Mouse (Mus musculus) right cerebral cortex, postnatal 36 days (tissue): ENCODE results near the gene Icam1.
A peak's percentile ranks its signal among the peaks of the same experiment; 100 is the strongest.

Experiments used
- DNase-seq, 2 experiments: peaks; one replicate each; pipeline ENCODE4 v3.0.0; 2022; ENCODE audit warnings: low spot score in 2 of 2, mixed read lengths in 1 of 2

Icam1 gene

GRCm38 (mm10) chr9:21045235-21045634, 29.4 kb downstream of the Icam1 start:
- no peak for DNase-seq

- DNase-seq = no peak
Observed at GRCm38 (mm10) chr9:21051578-21051977, 35.8 kb downstream of the Icam1 start.

GRCm38 (mm10) chr9:21062928-21063327, 47.1 kb downstream of the Icam1 start:
- peak; percentile 76 to 82 for DNase-seq

- no peak for DNase-seq
Observed at GRCm38 (mm10) chr9:21067006-21067684, 51.4 kb downstream of the Icam1 start, which contains the start of gene Zglp1. TSS of gene Zglp1 (minus strand) at chr9:21067093.

- DNase-seq = no peak
Observed at GRCm38 (mm10) chr9:21072641-21073040, 56.9 kb downstream of the Icam1 start.

- peak; percentile 92 for DNase-seq
Observed at GRCm38 (mm10) chr9:21073044-21073840, 57.5 kb downstream of the Icam1 start, which contains the start of the genes Gm49373 and Fdx1l. TSS of gene Gm49373 (minus strand) at chr9:21073096. TSS of gene Fdx1l (minus strand) at chr9:21073614.

GRCm38 (mm10) chr9:21074173-21074572, 58.4 kb downstream of the Icam1 start:
- no peak for DNase-seq

- no peak for DNase-seq
Observed at GRCm38 (mm10) chr9:21075625-21076024, 59.8 kb downstream of the Icam1 start.
